Mouse (Mus musculus): ENCODE measurements around the gene Spata5. TPM values are rescaled to one million over a fixed set of nuclear protein-coding genes. Genes with fewer than 3 reads are reported as not detected.

Spata5 gene
- total and polyA plus RNA-seq, 2 experiments: 1.1 to 8.7 TPM

- TF ChIP-seq POLR2A (IDR thresholded peaks at IDR 0.05; ENCODE audit: extremely low read depth, insufficient read depth, low read length) (no peak), CTCF (IDR thresholded peaks at IDR 0.05; ENCODE audit: low read depth, low read length) (no peak)
- WGBS: 89% methylated on average over 2 of the region's 2 CpGs
These were observed 191.0 kb downstream of the Spata5 start for GRCm38 (mm10) chr3:37610670-37611069.

DNA sequence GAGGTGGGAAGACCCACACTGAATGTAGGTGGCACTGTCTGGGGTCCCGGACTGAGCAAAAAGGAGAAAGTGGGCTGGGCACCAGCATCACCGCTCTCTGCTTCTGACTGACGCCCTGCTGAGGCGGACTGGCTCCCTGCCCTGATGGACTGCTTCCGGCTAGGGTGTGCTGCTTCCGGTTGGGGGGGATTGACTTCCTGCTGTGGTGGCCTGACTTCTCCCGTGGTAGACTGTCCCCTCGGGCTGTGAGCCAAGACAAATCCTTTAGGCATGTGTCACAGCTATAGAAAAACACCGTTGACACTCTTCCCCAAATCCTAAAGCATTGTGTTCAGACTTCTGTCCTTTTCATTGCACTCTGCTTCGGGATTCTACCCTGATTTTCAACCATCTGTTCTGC lies 194.0 kb downstream of the Spata5 start:
- TF ChIP-seq POLR2A (IDR thresholded peaks at IDR 0.05; ENCODE audit: extremely low read depth, insufficient read depth, low read length) (no peak), CTCF (IDR thresholded peaks at IDR 0.05; ENCODE audit: low read depth, low read length) (no peak)
- no peaks in the 10 kb centered on the region for H3K79me2 ChIP-seq (ENCODE audit: control insufficient read depth, insufficient read depth, low read length)
- no peaks in the 10 kb centered on the region for H3K36me3 ChIP-seq (ENCODE audit: control insufficient read depth, insufficient read depth, low read length)
- no peak overlapping the region for H3K9ac ChIP-seq (ENCODE audit: low read depth, low read length)
- H3K27me3 ChIP-seq (ENCODE audit: control insufficient read depth, insufficient read depth, low read length): no peaks in the 10 kb centered on the region
- H3K27ac ChIP-seq (replicated peaks; ENCODE audit: insufficient read depth, low read depth, low read length): no peak overlapping the region
- DNase-seq (ENCODE audit: extremely low read depth, low read depth, low spot score): no peak
- H3K4me1 ChIP-seq (ENCODE audit: control insufficient read depth, insufficient read depth, low read length): no peaks in the 10 kb centered on the region
- H3K4me3 ChIP-seq (ENCODE audit: insufficient read depth, low read depth, low read length): no peak overlapping the region
- 55% methylated on average over 10 of the region's 10 CpGs for WGBS

More at GRCm38 (mm10) chr3:37610670-37611069, 191.0 kb downstream of the Spata5 start:
- H3K4me1 ChIP-seq (ENCODE audit: control insufficient read depth, insufficient read depth, low read length): no peaks in the 10 kb centered on the region
- H3K4me3 ChIP-seq (ENCODE audit: insufficient read depth, low read depth, low read length): no peak overlapping the region
- peak; percentile 6 for DNase-seq (ENCODE audit: extremely low read depth, low read depth, low spot score)
- H3K27ac ChIP-seq (replicated peaks; ENCODE audit: insufficient read depth, low read depth, low read length): no peak overlapping the region
- H3K79me2 ChIP-seq (ENCODE audit: control insufficient read depth, insufficient read depth, low read length): no peaks in the 10 kb centered on the region
- no peaks in the 10 kb centered on the region for H3K36me3 ChIP-seq (ENCODE audit: control insufficient read depth, insufficient read depth, low read length)
- no peaks in the 10 kb centered on the region for H3K27me3 ChIP-seq (ENCODE audit: control insufficient read depth, insufficient read depth, low read length)
- H3K9ac ChIP-seq (ENCODE audit: low read depth, low read length): no peak overlapping the region

- Histone ChIP-seq H3K4me3 (ENCODE audit: insufficient read depth, low read depth, low read length) (no peak overlapping the region), H3K36me3 (ENCODE audit: control insufficient read depth, insufficient read depth, low read length) (no peaks in the 10 kb centered on the region), H3K27me3 (ENCODE audit: control insufficient read depth, insufficient read depth, low read length) (no peaks in the 10 kb centered on the region), H3K9ac (ENCODE audit: low read depth, low read length) (no peak overlapping the region), H3K79me2 (ENCODE audit: control insufficient read depth, insufficient read depth, low read length) (no peaks in the 10 kb centered on the region), H3K27ac (replicated peaks; ENCODE audit: insufficient read depth, low read depth, low read length) (no peak overlapping the region), H3K4me1 (ENCODE audit: control insufficient read depth, insufficient read depth, low read length) (no peaks in the 10 kb centered on the region)
- 90% methylated on average over 10 of the region's 10 CpGs for WGBS
- no peak for DNase-seq (ENCODE audit: extremely low read depth, low read depth, low spot score)
- TF ChIP-seq CTCF (IDR thresholded peaks at IDR 0.05; ENCODE audit: low read depth, low read length) (no peak), POLR2A (IDR thresholded peaks at IDR 0.05; ENCODE audit: extremely low read depth, insufficient read depth, low read length) (no peak)
These were observed 195.4 kb downstream of the Spata5 start for GRCm38 (mm10) chr3:37614878-37615650.

GRCm38 (mm10) chr3:37616586-37617547 lies 197.2 kb downstream of the Spata5 start:
- H3K4me1 ChIP-seq (ENCODE audit: control insufficient read depth, insufficient read depth, low read length): no peaks in the 10 kb centered on the region
- 85% methylated on average over 21 of the region's 21 CpGs for WGBS
- H3K27ac ChIP-seq (replicated peaks; ENCODE audit: insufficient read depth, low read depth, low read length): no peak overlapping the region
- TF ChIP-seq POLR2A (IDR thresholded peaks at IDR 0.05; ENCODE audit: extremely low read depth, insufficient read depth, low read length) (no peak), CTCF (IDR thresholded peaks at IDR 0.05; ENCODE audit: low read depth, low read length) (no peak)
- no peaks in the 10 kb centered on the region for H3K36me3 ChIP-seq (ENCODE audit: control insufficient read depth, insufficient read depth, low read length)
- H3K4me3 ChIP-seq (ENCODE audit: insufficient read depth, low read depth, low read length): no peak overlapping the region
- no peaks in the 10 kb centered on the region for H3K27me3 ChIP-seq (ENCODE audit: control insufficient read depth, insufficient read depth, low read length)
- DNase-seq (ENCODE audit: extremely low read depth, low read depth, low spot score): no peak
- no peak overlapping the region for H3K9ac ChIP-seq (ENCODE audit: low read depth, low read length)
- no peaks in the 10 kb centered on the region for H3K79me2 ChIP-seq (ENCODE audit: control insufficient read depth, insufficient read depth, low read length)

Other genes with a start within 250 kb of the Spata5 start
- not detected in 2 replicates for gene Il21, start 187.3 kb upstream of the Spata5 start, total RNA-seq (2014; rRNA removed)
- not detected in 2 replicates for gene Il21, start 187.3 kb upstream of the Spata5 start, polyA plus RNA-seq (2012; rRNA removed)
- gene Bbs12, start 107.3 kb upstream of the Spata5 start, total RNA-seq (2014; rRNA removed): 0.94 and 1.1 TPM in 2 replicates
- gene Bbs12, start 107.3 kb upstream of the Spata5 start, polyA plus RNA-seq (2012; rRNA removed): 0.09 and 0.14 TPM in 2 replicates
- 0.18 and 0.74 TPM in 2 replicates for gene Cetn4, start 107.2 kb upstream of the Spata5 start, total RNA-seq (2014; rRNA removed)
- gene Cetn4, start 107.2 kb upstream of the Spata5 start, polyA plus RNA-seq (2012; rRNA removed): not detected in 2 replicates
- gene Fgf2, start 71.5 kb upstream of the Spata5 start, total RNA-seq (2014; rRNA removed): 0.46 and 0.67 TPM in 2 replicates
- 0.07 and 0.11 TPM in 2 replicates for gene Fgf2, start 71.5 kb upstream of the Spata5 start, polyA plus RNA-seq (2012; rRNA removed)
- 8.0 and 11.3 TPM in 2 replicates for gene Nudt6, start 315 bp downstream of the Spata5 start, total RNA-seq (2014; rRNA removed)
- 28.4 and 32.4 TPM in 2 replicates for gene Nudt6, start 315 bp downstream of the Spata5 start, polyA plus RNA-seq (2012; rRNA removed)
- 2.8 and 4.2 TPM in 2 replicates for gene Spry1, start 220.1 kb downstream of the Spata5 start, total RNA-seq (2014; rRNA removed)
- gene Spry1, start 220.1 kb downstream of the Spata5 start, polyA plus RNA-seq (2012; rRNA removed): 5.5 and 5.9 TPM in 2 replicates

Data from liver, adult 2 months (tissue).